Mouse (Mus musculus) brain, embryonic 18.5 days (tissue): ENCODE measurements around the gene Atg16l1.
"Not testable (repeated sequence)": the region's sequence is repeated elsewhere in the genome, so short reads cannot be mapped to it uniquely, and the experiment has no call there.

Experiments
- DNase-seq: peaks from one replicate; pipeline ENCODE4 v3.0.0-alpha.2; 2012; ENCODE audit warnings: low read depth, low spot score

Gene Atg16l1

GRCm38 (mm10) chr1:87773336-87773735 is 17.7 kb downstream of the Atg16l1 start:
- DNase-seq: no peak

GRCm38 (mm10) chr1:87774845-87775244 is 19.2 kb downstream of the Atg16l1 start:
- DNase-seq: no peak

- no peak for DNase-seq
Measured at GRCm38 (mm10) chr1:87779204-87779785, 23.6 kb downstream of the Atg16l1 start.

- no peak for DNase-seq
Measured at GRCm38 (mm10) chr1:87785703-87786102, 30.0 kb downstream of the Atg16l1 start.

- DNase-seq: no peak
Measured at GRCm38 (mm10) chr1:87786251-87786650, 30.6 kb downstream of the Atg16l1 start.

GRCm38 (mm10) chr1:87789665-87790064 is 34.0 kb downstream of the Atg16l1 start:
- DNase-seq: no peak

- DNase-seq: no peak
Measured at GRCm38 (mm10) chr1:87792438-87793137, 36.9 kb downstream of the Atg16l1 start.

GRCm38 (mm10) chr1:87793138-87793449 is 37.4 kb downstream of the Atg16l1 start:
- no peak for DNase-seq

GRCm38 (mm10) chr1:87797702-87798101 is 42.0 kb downstream of the Atg16l1 start:
- DNase-seq: no peak

GRCm38 (mm10) chr1:87798306-87798705 is 42.6 kb downstream of the Atg16l1 start:
- DNase-seq: no peak

GRCm38 (mm10) chr1:87803576-87803975 is 47.9 kb downstream of the Atg16l1 start, which contains the start of gene Sag:
Gene Sag (plus strand): TSS chr1:87803680.
- DNase-seq: no peak

- no peak for DNase-seq
Measured at GRCm38 (mm10) chr1:87807751-87808150, 52.1 kb downstream of the Atg16l1 start.

- DNase-seq: no peak
Measured at GRCm38 (mm10) chr1:87811391-87811790, 55.7 kb downstream of the Atg16l1 start.

GRCm38 (mm10) chr1:87812061-87812460 is 56.4 kb downstream of the Atg16l1 start:
- no peak for DNase-seq

GRCm38 (mm10) chr1:87813155-87813554 is 57.5 kb downstream of the Atg16l1 start:
- DNase-seq: no peak

GRCm38 (mm10) chr1:87813681-87814080 is 58.0 kb downstream of the Atg16l1 start:
- no peak for DNase-seq

GRCm38 (mm10) chr1:87824420-87824995 is 68.8 kb downstream of the Atg16l1 start:
- DNase-seq: no peak

- no peak for DNase-seq
Measured at GRCm38 (mm10) chr1:87825281-87825680, 69.6 kb downstream of the Atg16l1 start.

GRCm38 (mm10) chr1:87825991-87826390 is 70.3 kb downstream of the Atg16l1 start:
- DNase-seq: no peak

GRCm38 (mm10) chr1:87826474-87826873 is 70.8 kb downstream of the Atg16l1 start:
- DNase-seq: no peak

- DNase-seq: not testable (repeated sequence)
Measured at GRCm38 (mm10) chr1:87827476-87827875, 71.8 kb downstream of the Atg16l1 start.

GRCm38 (mm10) chr1:87828185-87828584 is 72.5 kb downstream of the Atg16l1 start:
- DNase-seq: no peak

GRCm38 (mm10) chr1:87828926-87829580 is 73.4 kb downstream of the Atg16l1 start:
- no peak for DNase-seq
